Mouse (Mus musculus) MEL (cell line): Measurements from ENCODE around the gene Nr2f1.

Source experiments
- CHD2 ChIP-seq: IDR thresholded peaks from 2 replicates; pipeline ENCODE4 v1.6.1; 2011; ENCODE audit warnings: low read length, improper control_type of control experiment
- CTCF ChIP-seq, 3 experiments: IDR thresholded peaks in 2 of 3; conservative IDR thresholded peaks in 1 of 3; 2 replicates each; pipeline ENCODE4 v1.5.1; 2011 to 2012; ENCODE audit warnings: low read length in 3 of 3, low read depth in 2 of 3, mild to moderate bottlenecking in 2 of 3, improper control_type of control experiment in 1 of 3, inconsistent platforms in 1 of 3, mixed read lengths in 1 of 3, moderate library complexity in 1 of 3; ENCODE audit not compliant: control insufficient read depth in 1 of 3, insufficient read depth in 1 of 3, poor library complexity in 1 of 3, severe bottlenecking in 1 of 3
- ELF1 ChIP-seq: IDR thresholded peaks from 2 replicates; pipeline ENCODE4 v1.6.1; 2014; ENCODE audit warnings: low read depth, mild to moderate bottlenecking, inconsistent platforms, low read length, improper control_type of control experiment, moderate library complexity
- HCFC1 ChIP-seq: IDR thresholded peaks from 2 replicates; pipeline ENCODE4 v1.6.1; 2012; ENCODE audit warnings: low read depth, mild to moderate bottlenecking, inconsistent platforms, low read length, improper control_type of control experiment, moderate library complexity
- MAX ChIP-seq: IDR thresholded peaks from 2 replicates; pipeline ENCODE4 v1.6.1; 2011; ENCODE audit warnings: low read length, improper control_type of control experiment
- MAZ ChIP-seq: IDR thresholded peaks from 2 replicates; pipeline ENCODE4 v1.6.1; 2012; ENCODE audit warnings: low read depth, mild to moderate bottlenecking, inconsistent platforms, low read length, improper control_type of control experiment
- MEF2A ChIP-seq: IDR thresholded peaks from 2 replicates; pipeline ENCODE4 v1.6.1; 2014; ENCODE audit warnings: low read depth, mild to moderate bottlenecking, inconsistent platforms, low read length, improper control_type of control experiment; ENCODE audit not compliant: poor library complexity, insufficient replicate concordance, severe bottlenecking; ENCODE audit errors: extremely low read depth
- POLR2A ChIP-seq, 2 experiments: IDR thresholded peaks; 2 replicates each; pipeline ENCODE4 v1.6.1; 2011 to 2012; ENCODE audit warnings: low read length in 2 of 2, mild to moderate bottlenecking in 2 of 2, control low read depth in 1 of 2, improper control_type of control experiment in 1 of 2, low read depth in 1 of 2, moderate library complexity in 1 of 2; ENCODE audit not compliant: control insufficient read depth in 1 of 2, insufficient read depth in 1 of 2, poor library complexity in 1 of 2
- SIN3A ChIP-seq: IDR thresholded peaks from 2 replicates; pipeline ENCODE4 v1.6.1; 2012; ENCODE audit warnings: low read length, improper control_type of control experiment, inconsistent platforms
- TAL1 ChIP-seq: IDR thresholded peaks from 2 replicates; pipeline ENCODE4 v1.6.1; 2012; ENCODE audit warnings: mild to moderate bottlenecking, inconsistent platforms, low read length, moderate library complexity, mixed read lengths
- UBTF ChIP-seq: IDR thresholded peaks from 2 replicates; pipeline ENCODE4 v1.6.1; 2012; ENCODE audit warnings: low read depth, mild to moderate bottlenecking, inconsistent platforms, low read length, improper control_type of control experiment, moderate library complexity, borderline replicate concordance; ENCODE audit not compliant: insufficient read depth
- USF1 ChIP-seq: IDR thresholded peaks from 2 replicates; pipeline ENCODE4 v1.6.1; 2014; ENCODE audit warnings: low read depth, mild to moderate bottlenecking, inconsistent platforms, low read length, improper control_type of control experiment, moderate library complexity

- TF ChIP-seq CHD2 (no peak), USF1 (no peak), SIN3A (peak; percentile 52), CTCF (IDR thresholded peaks at IDR 0.05 in 2 of 3, conservative IDR thresholded peaks at IDR 0.05 in 1 of 3; ENCODE audit: control insufficient read depth in 1 of 3, insufficient read depth in 1 of 3, low read depth in 2 of 3, low read length in 3 of 3, poor library complexity in 1 of 3, severe bottlenecking in 1 of 3) (peak; percentile 61 to 88 (median 83)), UBTF (no peak), HCFC1 (peak; percentile 70), POLR2A (IDR thresholded peaks at IDR 0.05; ENCODE audit: control insufficient read depth in 1 of 2, insufficient read depth in 1 of 2, low read depth in 1 of 2, low read length in 2 of 2, poor library complexity in 1 of 2) (no peak; a peak in 1 of 4 replicates), TAL1 (no peak), MEF2A (no peak), ELF1 (no peak), MAX (no peak), MAZ (peak; percentile 89)
Observed at GRCm38 (mm10) chr13:78200991-78201870, 1.7 kb upstream of the Nr2f1 start.
